Mouse (Mus musculus) NIH3T3 (cell line): ENCODE results near the gene Gm3486.
"Not testable (repeated sequence)": the region's sequence is repeated elsewhere in the genome, so short reads cannot be mapped to it uniquely, and the experiment has no call there.

ENCODE experiments used
- DNase-seq: peaks from one replicate; pipeline ENCODE4 v3.0.0-alpha.2; 2012; ENCODE audit warnings: low read depth

Gm3486 gene

DNA sequence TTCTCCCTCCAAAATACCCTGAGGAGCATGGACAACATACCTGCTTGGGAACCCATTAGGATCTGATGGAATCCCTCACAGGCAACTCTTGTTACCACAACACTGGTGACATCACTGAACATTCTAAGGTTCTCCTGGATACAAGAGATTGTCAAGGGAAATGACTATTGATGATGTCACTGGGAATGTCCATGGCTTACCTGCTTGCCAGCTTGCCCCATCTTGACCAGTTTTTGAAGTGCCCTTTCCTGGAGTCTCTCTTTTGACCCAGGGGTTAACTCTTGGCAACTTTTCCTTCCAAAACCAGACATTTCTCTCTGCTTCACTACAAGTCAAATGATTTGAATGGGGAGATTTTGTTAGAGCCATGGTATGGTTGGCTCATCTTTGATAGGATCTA lies at the start of gene Gm3486:
Gene Gm3486, minus strand, starts transcription at position 101 of the 400 bp plus-strand sequence.
- DNase-seq, result not testable (repeated sequence)

DNA sequence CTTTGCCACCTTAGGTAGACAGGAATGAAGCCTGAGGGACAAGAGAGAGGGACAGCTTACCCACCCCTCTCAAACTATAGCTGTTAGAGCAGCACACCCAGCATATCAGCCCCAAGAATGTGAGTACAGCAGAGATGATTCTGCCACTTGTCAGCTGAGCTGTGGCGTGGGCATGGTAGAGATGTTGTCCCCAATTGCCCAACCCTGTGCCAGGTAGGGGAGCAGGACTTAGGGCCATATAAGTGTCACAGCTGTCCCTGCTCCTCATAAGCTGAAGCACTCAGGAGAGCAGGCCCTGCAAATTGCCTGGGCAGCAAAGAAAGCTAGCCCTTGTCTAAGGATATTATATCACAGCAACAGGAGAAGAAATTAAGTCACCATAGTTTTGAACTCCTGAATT lies 35.4 kb upstream of the Gm3486 start:
- not testable (repeated sequence) for DNase-seq

DNA sequence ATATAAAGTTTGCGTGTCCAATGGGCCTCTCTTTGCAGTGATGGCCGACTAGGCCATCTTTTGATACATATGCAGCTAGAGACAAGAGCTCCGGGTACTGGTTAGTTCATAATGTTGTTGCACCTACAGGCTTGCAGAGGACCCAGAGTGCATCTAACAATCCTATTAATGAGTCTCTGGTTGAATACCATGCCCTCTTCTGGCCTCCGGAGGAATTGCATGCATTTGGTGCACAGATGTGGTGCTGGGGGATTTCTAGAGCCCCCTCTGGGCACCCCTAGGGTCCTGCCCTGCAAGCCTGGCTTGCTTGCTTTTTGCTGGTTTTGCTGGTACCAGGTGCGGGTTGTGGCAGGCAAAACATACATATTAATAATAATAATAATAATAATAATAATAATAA lies 31.4 kb upstream of the Gm3486 start:
- not testable (repeated sequence) for DNase-seq

DNA sequence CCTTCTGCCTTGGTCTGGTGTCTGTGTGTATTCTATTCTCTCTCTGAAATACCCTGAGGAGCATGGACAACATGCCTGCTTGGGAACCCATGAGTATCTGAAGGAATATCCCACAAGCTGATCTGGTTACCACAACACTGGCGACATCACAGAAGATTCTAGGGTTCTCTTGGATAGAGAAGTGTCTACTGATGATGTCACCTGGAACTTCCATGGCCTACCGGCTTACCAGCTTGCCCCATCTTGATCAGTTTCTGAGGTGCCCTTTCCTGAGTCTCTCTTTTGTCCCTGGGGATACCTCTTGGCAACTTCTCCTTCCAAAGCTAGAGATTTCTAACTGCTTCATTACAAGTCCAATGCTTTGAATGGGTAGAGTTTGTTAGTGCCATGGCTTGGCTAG lies 35.9 kb downstream of the Gm3486 start, which contains the start of gene Gm7954:
Gene Gm7954, minus strand, starts transcription at position 101 of the 400 bp plus-strand sequence.
- DNase-seq, result not testable (repeated sequence)
